Mouse (Mus musculus): Measurements from ENCODE around the gene Zfyve28. TPM values are rescaled to one million over a fixed set of nuclear protein-coding genes. Genes with fewer than 3 reads are reported as not detected.
A peak's percentile ranks its signal among the peaks of the same experiment; 100 is the strongest.

The Zfyve28 gene
- polyA plus RNA-seq, 1 experiment from 2014 or later: 0.42 TPM

GRCm38 (mm10) chr5:34174550-34175402 lies 113.5 kb downstream of the Zfyve28 start:
- Histone ChIP-seq H3K4me2 (ENCODE audit: low read depth, low read length) (no peak overlapping the region), H3K27me3 (replicated peaks; ENCODE audit: control insufficient read depth, insufficient read depth, low read length) (no peaks in the 10 kb centered on the region), H3K9me3 (ENCODE audit: control insufficient read depth, low read length) (no peaks in the 10 kb centered on the region), H3K27ac (ENCODE audit: low read length) (no peak overlapping the region), H3K9ac (ENCODE audit: low read depth, low read length) (no peak overlapping the region), H3K4me1 (ENCODE audit: control insufficient read depth, insufficient read depth, low read length) (0 out of 2 replicates have a peak, but pooled peaks cover 3% of the 10 kb centered on the region), H3K4me3 (ENCODE audit: low read length) (no peak overlapping the region), H3K36me3 (ENCODE audit: control insufficient read depth, insufficient read depth, low read length) (peaks cover 11% of the 10 kb centered on the region)
- WGBS: 73% methylated on average over 5 of the region's 5 CpGs
- no peak for ATAC-seq

GRCm38 (mm10) chr5:34174021-34174420 lies 114.2 kb downstream of the Zfyve28 start:
- WGBS: 83% methylated on average over 2 of the region's 2 CpGs
- no peak overlapping the region for H3K9ac ChIP-seq (ENCODE audit: low read depth, low read length)
- no peak overlapping the region for H3K4me2 ChIP-seq (ENCODE audit: low read depth, low read length)
- H3K9me3 ChIP-seq (ENCODE audit: control insufficient read depth, low read length): no peaks in the 10 kb centered on the region
- no peak overlapping the region for H3K4me3 ChIP-seq (ENCODE audit: low read length)
- 0 out of 2 replicates have a peak, but pooled peaks cover 3% of the 10 kb centered on the region for H3K4me1 ChIP-seq (ENCODE audit: control insufficient read depth, insufficient read depth, low read length)
- no peaks in the 10 kb centered on the region for H3K27me3 ChIP-seq (replicated peaks; ENCODE audit: control insufficient read depth, insufficient read depth, low read length)
- H3K36me3 ChIP-seq (ENCODE audit: control insufficient read depth, insufficient read depth, low read length): peaks cover 11% of the 10 kb centered on the region
- no peak overlapping the region for H3K27ac ChIP-seq (ENCODE audit: low read length)
- no peak for ATAC-seq

GRCm38 (mm10) chr5:34170726-34171125 lies 117.5 kb downstream of the Zfyve28 start:
- no peak for ATAC-seq
- H3K36me3 ChIP-seq (ENCODE audit: control insufficient read depth, insufficient read depth, low read length): 0 out of 2 replicates have a peak, but pooled peaks cover 2% of the 10 kb centered on the region
- H3K9me3 ChIP-seq (ENCODE audit: control insufficient read depth, low read length): no peaks in the 10 kb centered on the region
- no peaks in the 10 kb centered on the region for H3K27me3 ChIP-seq (replicated peaks; ENCODE audit: control insufficient read depth, insufficient read depth, low read length)
- no peak overlapping the region for H3K9ac ChIP-seq (ENCODE audit: low read depth, low read length)
- peaks cover 8% of the 10 kb centered on the region for H3K4me1 ChIP-seq (ENCODE audit: control insufficient read depth, insufficient read depth, low read length)
- H3K27ac ChIP-seq (ENCODE audit: low read length): peak overlapping the region; percentile 73; the same call in 1 of the 2 replicates
- no peak overlapping the region for H3K4me2 ChIP-seq (ENCODE audit: low read depth, low read length)
- 65% methylated on average over 4 of the region's 4 CpGs for WGBS
- H3K4me3 ChIP-seq (ENCODE audit: low read length): no peak overlapping the region

GRCm38 (mm10) chr5:34169954-34170353 lies 118.3 kb downstream of the Zfyve28 start:
- ATAC-seq: no peak
- H3K4me2 ChIP-seq (ENCODE audit: low read depth, low read length): peak overlapping the region; percentile 81
- peaks cover 8% of the 10 kb centered on the region for H3K4me1 ChIP-seq (ENCODE audit: control insufficient read depth, insufficient read depth, low read length)
- H3K27ac ChIP-seq (ENCODE audit: low read length): peak overlapping the region; percentile 89
- H3K4me3 ChIP-seq (ENCODE audit: low read length): peak overlapping the region; percentile 49
- 0 out of 2 replicates have a peak, but pooled peaks cover 2% of the 10 kb centered on the region for H3K36me3 ChIP-seq (ENCODE audit: control insufficient read depth, insufficient read depth, low read length)
- H3K27me3 ChIP-seq (replicated peaks; ENCODE audit: control insufficient read depth, insufficient read depth, low read length): no peaks in the 10 kb centered on the region
- no peaks in the 10 kb centered on the region for H3K9me3 ChIP-seq (ENCODE audit: control insufficient read depth, low read length)
- peak overlapping the region; percentile 67 for H3K9ac ChIP-seq (ENCODE audit: low read depth, low read length)
- WGBS: 75% methylated on average over 3 of the region's 3 CpGs

- peak; percentile 100 for ATAC-seq
- H3K9me3 ChIP-seq (ENCODE audit: control insufficient read depth, low read length): no peaks in the 10 kb centered on the region
- peak within 1 kb of the TSS; percentile 85 for H3K4me3 ChIP-seq (ENCODE audit: low read length)
- H3K4me2 ChIP-seq (ENCODE audit: low read depth, low read length): peak within 1 kb of the TSS; percentile 81
- peaks cover 8% of the 10 kb centered on the region for H3K4me1 ChIP-seq (ENCODE audit: control insufficient read depth, insufficient read depth, low read length)
- H3K36me3 ChIP-seq (ENCODE audit: control insufficient read depth, insufficient read depth, low read length): 0 out of 2 replicates have a peak, but pooled peaks cover 1% of the 10 kb centered on the region
- peak within 1 kb of the TSS; percentile 95 for H3K9ac ChIP-seq (ENCODE audit: low read depth, low read length)
- under 1% methylated on average over 56 of the region's 57 CpGs for WGBS
- H3K27ac ChIP-seq (ENCODE audit: low read length): peak within 1 kb of the TSS; percentile 89
- no peaks in the 10 kb centered on the region for H3K27me3 ChIP-seq (replicated peaks; ENCODE audit: control insufficient read depth, insufficient read depth, low read length)
Measured at GRCm38 (mm10) chr5:34168950-34169891, 119.0 kb downstream of the Zfyve28 start, which contains the start of the genes Poln and Haus3. TSS of gene Poln (minus strand) at chr5:34169448. TSS of gene Haus3 (minus strand) at chr5:34169527.

- H3K36me3 ChIP-seq (ENCODE audit: control insufficient read depth, insufficient read depth, low read length): 0 out of 2 replicates have a peak, but pooled peaks cover 3% of the 10 kb centered on the region
- peaks cover 8% of the 10 kb centered on the region for H3K4me1 ChIP-seq (ENCODE audit: control insufficient read depth, insufficient read depth, low read length)
- no peak overlapping the region for H3K27ac ChIP-seq (ENCODE audit: low read length)
- H3K9ac ChIP-seq (ENCODE audit: low read depth, low read length): no peak overlapping the region
- no peaks in the 10 kb centered on the region for H3K27me3 ChIP-seq (replicated peaks; ENCODE audit: control insufficient read depth, insufficient read depth, low read length)
- H3K9me3 ChIP-seq (ENCODE audit: control insufficient read depth, low read length): no peaks in the 10 kb centered on the region
- WGBS: 80% methylated on average over 4 of the region's 4 CpGs
- H3K4me3 ChIP-seq (ENCODE audit: low read length): no peak overlapping the region
- no peak for ATAC-seq
- H3K4me2 ChIP-seq (ENCODE audit: low read depth, low read length): no peak overlapping the region
Measured at GRCm38 (mm10) chr5:34167857-34168256, 120.4 kb downstream of the Zfyve28 start.

GRCm38 (mm10) chr5:34165793-34166192 lies 122.5 kb downstream of the Zfyve28 start:
- 72% methylated on average over 4 of the region's 4 CpGs for WGBS
- Histone ChIP-seq H3K4me2 (ENCODE audit: low read depth, low read length) (no peak overlapping the region), H3K9ac (ENCODE audit: low read depth, low read length) (no peak overlapping the region), H3K4me3 (ENCODE audit: low read length) (no peak overlapping the region), H3K27ac (ENCODE audit: low read length) (no peak overlapping the region), H3K4me1 (ENCODE audit: control insufficient read depth, insufficient read depth, low read length) (peaks cover 8% of the 10 kb centered on the region), H3K9me3 (ENCODE audit: control insufficient read depth, low read length) (no peaks in the 10 kb centered on the region), H3K27me3 (replicated peaks; ENCODE audit: control insufficient read depth, insufficient read depth, low read length) (no peaks in the 10 kb centered on the region), H3K36me3 (ENCODE audit: control insufficient read depth, insufficient read depth, low read length) (0 out of 2 replicates have a peak, but pooled peaks cover 3% of the 10 kb centered on the region)
- ATAC-seq: no peak

GRCm38 (mm10) chr5:34148476-34148875 lies 139.8 kb downstream of the Zfyve28 start:
- no peaks in the 10 kb centered on the region for H3K4me1 ChIP-seq (ENCODE audit: control insufficient read depth, insufficient read depth, low read length)
- H3K4me3 ChIP-seq (ENCODE audit: low read length): no peak overlapping the region
- no peaks in the 10 kb centered on the region for H3K36me3 ChIP-seq (ENCODE audit: control insufficient read depth, insufficient read depth, low read length)
- no peaks in the 10 kb centered on the region for H3K9me3 ChIP-seq (ENCODE audit: control insufficient read depth, low read length)
- H3K27me3 ChIP-seq (replicated peaks; ENCODE audit: control insufficient read depth, insufficient read depth, low read length): no peaks in the 10 kb centered on the region
- no peak overlapping the region for H3K27ac ChIP-seq (ENCODE audit: low read length)
- no peak overlapping the region for H3K9ac ChIP-seq (ENCODE audit: low read depth, low read length)
- ATAC-seq: no peak
- H3K4me2 ChIP-seq (ENCODE audit: low read depth, low read length): no peak overlapping the region

GRCm38 (mm10) chr5:34147554-34147953 lies 140.7 kb downstream of the Zfyve28 start:
- Histone ChIP-seq H3K9me3 (ENCODE audit: control insufficient read depth, low read length) (no peaks in the 10 kb centered on the region), H3K4me2 (ENCODE audit: low read depth, low read length) (no peak overlapping the region), H3K27me3 (replicated peaks; ENCODE audit: control insufficient read depth, insufficient read depth, low read length) (no peaks in the 10 kb centered on the region), H3K4me3 (ENCODE audit: low read length) (no peak overlapping the region), H3K27ac (ENCODE audit: low read length) (no peak overlapping the region), H3K4me1 (ENCODE audit: control insufficient read depth, insufficient read depth, low read length) (no peaks in the 10 kb centered on the region), H3K36me3 (ENCODE audit: control insufficient read depth, insufficient read depth, low read length) (no peaks in the 10 kb centered on the region), H3K9ac (ENCODE audit: low read depth, low read length) (no peak overlapping the region)
- WGBS: 92% methylated on average over 3 of the region's 3 CpGs
- no peak for ATAC-seq

All from intestine, embryonic 16.5 days (tissue).